Mouse (Mus musculus) layer of hippocampus, adult 9-10 months (tissue): Measurements from ENCODE around the gene Lrp3.

Source experiments
- DNase-seq: peaks from one replicate; pipeline ENCODE4 v3.0.0; 2022; ENCODE audit warnings: low spot score

Lrp3 gene

DNA sequence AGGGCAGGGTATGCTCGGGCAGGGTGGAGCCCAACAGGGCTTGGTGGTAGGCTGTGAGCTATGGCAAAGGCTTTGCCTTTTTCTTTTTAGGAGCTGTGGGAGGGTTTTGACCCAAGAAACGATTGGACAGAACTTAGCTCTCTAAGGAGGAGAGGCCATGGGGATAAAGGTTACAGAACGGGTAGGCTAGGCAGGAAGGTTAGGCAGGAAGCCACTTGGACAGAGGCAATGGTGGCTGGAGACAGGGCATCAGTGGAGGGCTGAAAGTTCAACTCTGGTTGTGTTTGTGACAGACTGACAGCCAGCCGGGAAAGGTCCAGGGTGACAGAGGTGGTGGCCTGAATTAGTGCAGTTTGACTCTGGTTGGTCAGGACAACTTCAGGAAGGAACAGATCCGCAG, 25.6 kb downstream of the Lrp3 start:
- DNase-seq: no peak

DNA sequence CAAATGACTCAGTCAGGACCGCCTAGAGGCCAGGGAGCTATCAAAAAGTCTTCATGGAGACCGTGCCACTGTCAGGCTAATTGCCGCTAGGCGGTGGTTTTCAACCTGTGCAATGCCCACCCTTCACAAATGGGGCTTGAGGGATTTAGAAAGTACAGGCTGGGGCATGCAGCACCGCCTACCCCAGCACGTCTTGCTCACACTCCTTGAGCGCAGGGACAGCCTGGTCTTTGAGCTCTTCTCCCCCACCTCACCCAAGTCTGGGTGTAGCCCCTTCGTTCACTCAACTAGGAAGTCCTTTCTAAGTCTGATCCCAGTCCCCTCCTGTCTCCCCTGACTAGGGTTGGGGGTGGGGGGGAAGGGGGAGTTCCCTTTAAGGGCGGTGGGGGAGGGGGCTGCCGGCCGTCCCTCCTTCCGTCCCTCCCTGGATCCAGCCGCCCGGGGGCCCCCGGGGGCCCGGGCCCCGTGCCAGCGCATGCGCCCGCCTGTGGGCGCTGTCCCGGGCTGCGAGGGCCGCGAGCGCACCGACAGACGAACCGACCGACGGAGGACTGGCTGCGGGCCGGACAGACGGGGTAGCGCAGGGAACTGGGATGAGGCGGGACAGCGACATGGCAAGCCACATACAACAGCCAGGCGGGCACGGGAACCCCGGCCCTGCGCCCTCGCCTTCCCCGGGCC, 29.3 kb downstream of the Lrp3 start, which contains the start of gene Slc7a10:
Slc7a10 (plus strand) TSS at position 497 of the 681 bp plus-strand sequence.
- no peak for DNase-seq

DNA sequence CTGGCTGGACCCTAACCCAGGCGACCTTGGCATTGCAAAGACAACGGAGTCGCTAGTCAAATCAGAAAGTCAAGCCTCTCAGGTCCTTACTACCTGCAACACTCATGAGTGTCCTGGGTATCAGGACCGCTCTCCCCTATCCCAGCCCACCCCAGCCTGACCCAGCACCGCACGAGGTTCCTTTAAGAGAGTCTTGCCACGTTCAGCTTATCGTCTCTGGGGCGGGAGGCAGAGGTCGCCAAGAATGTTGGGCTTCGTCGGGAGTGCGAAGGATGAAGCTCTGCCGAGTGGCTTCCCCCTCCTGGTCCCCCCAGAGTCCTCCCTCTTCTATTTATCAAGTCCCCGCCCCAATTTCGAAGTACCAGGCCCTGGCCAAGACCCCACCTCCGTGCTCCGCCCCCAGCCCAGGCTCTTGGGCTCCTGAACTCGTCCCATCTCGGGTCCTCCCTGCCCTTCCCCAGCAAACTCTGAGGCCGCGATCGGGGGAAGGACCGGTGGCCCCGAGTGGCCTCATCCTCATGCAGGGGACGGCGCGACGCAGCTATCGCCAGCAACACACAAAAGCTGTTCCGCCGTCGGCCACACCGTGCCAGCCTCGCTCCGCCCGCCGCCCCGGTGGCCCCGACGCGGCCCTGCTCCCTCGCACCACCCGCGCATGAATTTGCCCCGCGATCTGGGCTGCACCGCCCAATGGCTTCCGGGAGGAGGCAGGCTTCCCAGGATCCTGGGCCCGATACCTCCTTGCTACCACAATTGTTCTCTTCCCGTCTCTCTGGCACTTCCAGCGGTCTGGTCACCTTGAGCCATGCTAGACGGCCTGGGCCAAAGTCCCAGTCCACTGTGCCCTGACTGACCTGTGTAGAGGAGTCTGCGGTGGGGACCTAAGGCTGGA, 30.2 kb downstream of the Lrp3 start:
- DNase-seq: no peak

DNA sequence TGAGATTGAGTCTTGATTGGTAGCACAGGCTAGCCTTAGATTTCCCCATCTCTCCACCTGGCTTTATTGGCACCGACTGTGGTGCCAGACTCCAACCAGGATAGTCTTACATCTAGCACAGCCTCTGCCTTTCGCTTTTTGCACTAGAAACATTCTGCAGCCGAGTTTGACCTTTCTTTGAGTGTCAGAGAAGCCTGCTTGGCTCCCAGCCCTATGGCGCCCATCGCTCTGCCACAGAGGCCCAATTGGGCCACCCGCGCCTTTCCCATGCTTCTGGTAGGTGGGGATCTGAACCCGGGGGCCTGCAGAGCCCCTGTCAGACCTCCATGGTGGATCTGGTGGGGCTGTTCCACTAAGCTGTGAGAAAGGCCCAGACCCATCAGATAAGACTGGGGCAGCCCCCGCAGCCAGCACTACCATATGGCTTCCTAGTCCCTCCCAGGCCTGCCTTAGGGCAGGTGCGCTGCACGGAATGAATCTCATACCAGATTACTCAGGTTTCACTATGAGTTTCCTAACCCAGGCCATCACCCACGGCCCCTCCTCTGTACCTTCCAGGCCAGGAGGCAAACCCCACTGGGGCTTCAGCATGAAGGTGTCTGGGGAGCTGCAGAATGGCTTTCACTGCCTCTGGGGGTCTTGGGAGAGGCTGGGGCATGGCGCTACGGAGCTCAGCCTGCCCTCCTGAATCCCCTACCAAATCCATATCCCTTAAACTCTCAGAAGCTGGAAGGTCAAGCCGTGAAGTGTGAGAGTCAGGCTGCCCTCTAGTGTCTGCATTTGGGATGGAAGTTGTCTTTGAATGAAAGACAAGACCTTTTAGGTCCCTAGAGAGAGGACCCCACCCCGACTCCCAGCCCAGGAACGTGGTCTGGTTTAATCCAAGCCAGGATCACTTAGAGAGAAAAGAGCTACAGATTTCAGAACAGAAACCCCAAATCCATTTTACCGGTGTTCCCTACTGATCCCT, 38.6 kb downstream of the Lrp3 start:
- no peak for DNase-seq

DNA sequence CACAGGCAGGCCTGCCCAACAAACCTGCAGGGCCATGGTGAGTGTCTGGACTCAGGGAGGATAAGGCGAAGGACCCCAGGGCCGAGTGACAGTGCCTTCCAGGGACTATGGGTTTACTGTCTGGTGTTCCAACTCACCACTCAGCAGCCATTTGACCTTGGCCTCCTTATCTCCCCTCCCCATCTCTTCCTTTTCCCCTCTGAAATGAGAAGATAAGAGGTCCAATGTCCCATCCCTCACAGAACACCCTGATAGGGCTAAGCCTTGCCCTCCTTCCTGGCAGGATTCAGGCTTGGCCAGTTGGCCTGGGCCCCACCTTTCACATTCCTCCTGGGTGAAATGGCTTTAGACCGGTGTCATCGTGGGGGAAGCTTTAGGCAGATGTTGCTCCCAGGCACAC, 39.8 kb downstream of the Lrp3 start:
- no peak for DNase-seq

DNA sequence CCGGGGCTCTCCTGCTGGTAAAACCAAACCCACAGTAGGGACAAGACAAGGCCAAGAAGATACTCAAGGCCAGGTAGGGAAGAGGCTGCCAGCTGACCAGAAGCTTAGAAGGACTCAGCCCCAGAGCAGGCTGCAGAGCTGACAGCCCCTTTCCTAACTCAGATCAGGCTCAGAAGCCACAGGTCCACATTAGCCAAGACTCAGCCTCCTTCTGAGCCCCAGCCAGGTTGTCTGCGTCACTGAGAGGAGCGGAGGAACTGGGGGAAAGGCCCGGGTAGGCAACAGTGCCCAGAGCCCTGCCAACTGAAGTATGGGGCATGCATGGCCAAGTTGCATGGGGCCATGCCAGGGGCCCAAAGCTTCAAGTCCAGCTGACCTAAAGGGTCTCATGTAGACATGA, 42.8 kb downstream of the Lrp3 start:
- DNase-seq: no peak

DNA sequence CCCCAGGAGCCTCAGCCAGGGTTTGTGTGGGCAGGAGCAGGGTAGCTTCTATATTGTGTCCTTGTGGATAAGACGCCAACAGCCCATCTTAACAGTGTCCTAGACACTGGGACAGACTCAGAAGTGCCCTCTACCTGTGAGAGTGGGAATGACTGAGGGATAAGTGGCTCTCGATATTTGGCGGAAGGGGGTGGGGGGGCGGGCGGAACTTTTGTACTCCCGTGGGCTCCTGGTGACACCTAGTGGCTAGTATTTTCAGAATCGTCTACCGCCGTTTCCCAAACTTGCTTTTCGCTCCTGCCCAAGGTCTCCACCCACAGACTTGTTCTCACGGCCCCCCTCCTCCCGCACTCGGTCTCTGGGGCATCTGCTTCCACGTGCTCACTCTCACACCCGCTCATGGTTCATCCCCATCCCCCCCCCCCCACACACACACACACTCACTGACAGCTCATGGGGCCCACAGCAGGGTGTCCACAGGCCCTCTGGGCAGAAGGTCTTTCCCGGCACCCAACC, 43.4 kb downstream of the Lrp3 start:
- peak; percentile 78 for DNase-seq

DNA sequence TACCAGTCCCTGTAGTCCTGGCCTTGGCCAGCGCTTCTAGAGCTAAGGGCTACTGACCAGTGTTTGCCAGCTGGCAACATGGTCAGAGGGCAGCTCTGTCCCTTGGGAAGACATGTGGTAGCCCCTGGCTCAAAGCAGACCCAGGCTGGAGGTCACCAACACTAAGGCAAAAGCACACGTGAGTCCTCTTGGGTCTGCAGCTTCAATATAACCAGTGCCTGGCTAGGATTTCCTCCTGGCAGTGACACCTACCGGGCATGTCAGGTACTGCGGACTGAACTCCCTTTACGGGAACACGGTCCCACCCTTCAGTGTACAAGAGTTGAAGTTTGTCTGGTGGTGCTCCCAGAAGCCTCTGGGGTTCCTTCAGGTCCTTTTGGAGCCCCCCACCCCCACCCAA, 46.0 kb downstream of the Lrp3 start:
- peak; percentile 91 for DNase-seq

DNA sequence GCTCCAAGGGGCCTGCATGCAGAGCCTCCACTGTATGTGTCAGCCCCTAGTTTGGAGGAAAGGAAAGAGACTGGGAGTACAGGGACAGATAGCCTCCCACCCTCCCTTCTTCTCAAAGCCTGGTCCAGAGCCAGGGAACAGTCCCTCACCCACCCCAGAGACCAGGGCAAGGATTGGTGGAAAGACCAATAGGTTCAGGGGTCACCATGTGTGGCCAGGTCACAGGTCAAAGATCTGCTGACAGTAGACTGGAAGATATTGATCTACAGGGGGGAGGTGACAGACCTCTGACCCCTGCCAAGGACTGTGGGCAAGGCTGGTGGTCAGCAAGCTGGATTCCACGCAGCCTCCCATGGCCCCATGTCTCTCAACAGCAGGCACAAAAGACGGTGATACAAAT, 47.4 kb downstream of the Lrp3 start:
- DNase-seq: no peak

DNA sequence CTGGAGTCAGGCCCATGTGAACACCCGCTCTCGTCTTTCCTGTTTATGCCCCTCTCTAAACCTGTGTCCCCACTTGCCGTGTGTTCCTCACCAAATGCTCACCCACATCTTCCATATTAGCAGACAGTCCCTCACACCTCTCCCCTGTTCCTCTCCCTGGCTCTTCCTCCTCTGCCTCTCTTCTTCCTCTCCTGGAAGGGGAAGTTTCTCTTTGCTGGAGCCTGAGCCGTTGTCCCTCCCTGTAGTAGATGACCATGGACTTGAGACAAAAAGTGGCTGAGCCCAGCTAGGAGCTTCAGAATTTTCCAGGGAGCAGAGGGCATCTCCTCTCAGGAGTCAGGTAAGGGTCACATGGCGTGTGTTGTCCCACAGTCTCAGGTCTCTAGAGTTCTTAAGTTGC, 48.3 kb downstream of the Lrp3 start:
- DNase-seq: no peak

DNA sequence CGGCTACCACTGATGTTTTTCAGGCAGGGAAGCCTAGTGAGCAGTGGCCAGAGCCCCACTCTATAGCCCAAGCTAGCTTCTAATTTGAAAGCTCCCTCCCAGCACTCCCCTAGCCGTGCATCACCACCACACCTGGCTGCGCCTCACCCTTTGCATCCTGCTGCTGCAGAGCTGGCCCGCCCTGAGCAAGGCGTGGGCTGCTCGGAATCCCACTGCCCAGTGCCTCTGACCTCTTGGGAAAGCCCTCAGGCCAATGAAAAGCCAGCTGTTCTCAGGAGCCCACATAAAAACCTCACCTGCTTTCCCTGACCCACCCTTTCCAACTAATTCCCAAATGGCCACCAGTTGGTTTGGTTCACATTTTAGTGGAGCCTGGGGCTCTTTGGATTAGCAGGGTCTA, 51.2 kb downstream of the Lrp3 start:
- DNase-seq: no peak

DNA sequence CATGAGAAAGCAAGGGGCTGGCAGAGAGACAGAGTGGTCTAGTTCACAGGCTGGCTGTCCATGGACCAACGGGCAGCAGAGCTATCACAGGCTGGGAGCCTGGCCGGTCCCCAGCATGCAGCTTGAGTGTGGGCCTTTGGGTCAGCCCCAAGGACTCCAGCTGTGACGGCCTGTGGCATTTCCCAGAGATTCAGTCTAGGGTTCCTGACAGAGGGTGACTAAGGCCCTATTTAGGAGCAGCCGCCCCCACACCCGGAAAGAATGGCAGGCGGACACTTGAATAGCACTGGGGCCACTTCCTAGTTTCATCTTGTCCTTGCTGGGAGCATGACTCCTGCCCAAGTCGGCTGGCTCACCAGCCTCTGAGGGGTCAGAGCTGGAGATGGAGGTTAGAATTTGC, 51.7 kb downstream of the Lrp3 start:
- peak; percentile 37 for DNase-seq

DNA sequence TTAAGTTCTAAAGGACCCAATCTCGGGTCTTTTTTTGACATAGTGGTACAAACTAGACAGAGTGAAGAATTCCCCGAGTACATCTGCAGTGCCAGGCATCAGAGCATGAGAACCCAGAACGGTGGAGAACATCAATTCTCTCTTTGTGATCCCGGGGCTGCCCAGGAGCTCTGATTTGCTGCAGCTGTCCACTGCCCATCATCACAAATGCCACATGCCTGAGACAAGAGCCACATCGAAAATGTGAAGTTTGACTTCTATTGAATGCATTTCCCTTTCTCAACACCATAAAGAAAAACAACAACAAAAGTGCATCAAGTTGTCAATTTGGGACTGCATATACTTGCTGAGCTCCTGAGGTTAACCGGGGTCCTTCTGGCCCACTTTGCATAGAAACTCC, 52.9 kb downstream of the Lrp3 start:
- no peak for DNase-seq

DNA sequence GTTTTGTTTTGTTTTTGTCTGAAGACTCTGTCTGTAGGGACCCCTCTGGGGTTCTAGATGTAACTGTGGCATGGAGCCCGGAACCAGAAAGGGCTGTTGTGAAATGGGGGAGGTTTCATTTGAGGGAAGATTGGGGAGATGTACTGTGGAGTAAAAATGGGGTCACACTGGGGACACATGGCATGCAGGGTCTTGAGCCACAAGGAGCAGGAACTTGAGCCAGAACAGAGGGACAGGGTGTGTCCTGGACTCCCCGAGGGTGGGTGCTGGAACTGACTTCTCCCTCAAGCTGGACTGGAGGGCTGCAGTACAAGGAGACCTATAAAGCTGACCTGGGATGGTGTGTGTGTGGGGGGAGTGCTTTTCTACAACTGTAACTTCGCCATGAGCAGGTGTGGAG, 57.8 kb downstream of the Lrp3 start:
- no peak for DNase-seq

DNA sequence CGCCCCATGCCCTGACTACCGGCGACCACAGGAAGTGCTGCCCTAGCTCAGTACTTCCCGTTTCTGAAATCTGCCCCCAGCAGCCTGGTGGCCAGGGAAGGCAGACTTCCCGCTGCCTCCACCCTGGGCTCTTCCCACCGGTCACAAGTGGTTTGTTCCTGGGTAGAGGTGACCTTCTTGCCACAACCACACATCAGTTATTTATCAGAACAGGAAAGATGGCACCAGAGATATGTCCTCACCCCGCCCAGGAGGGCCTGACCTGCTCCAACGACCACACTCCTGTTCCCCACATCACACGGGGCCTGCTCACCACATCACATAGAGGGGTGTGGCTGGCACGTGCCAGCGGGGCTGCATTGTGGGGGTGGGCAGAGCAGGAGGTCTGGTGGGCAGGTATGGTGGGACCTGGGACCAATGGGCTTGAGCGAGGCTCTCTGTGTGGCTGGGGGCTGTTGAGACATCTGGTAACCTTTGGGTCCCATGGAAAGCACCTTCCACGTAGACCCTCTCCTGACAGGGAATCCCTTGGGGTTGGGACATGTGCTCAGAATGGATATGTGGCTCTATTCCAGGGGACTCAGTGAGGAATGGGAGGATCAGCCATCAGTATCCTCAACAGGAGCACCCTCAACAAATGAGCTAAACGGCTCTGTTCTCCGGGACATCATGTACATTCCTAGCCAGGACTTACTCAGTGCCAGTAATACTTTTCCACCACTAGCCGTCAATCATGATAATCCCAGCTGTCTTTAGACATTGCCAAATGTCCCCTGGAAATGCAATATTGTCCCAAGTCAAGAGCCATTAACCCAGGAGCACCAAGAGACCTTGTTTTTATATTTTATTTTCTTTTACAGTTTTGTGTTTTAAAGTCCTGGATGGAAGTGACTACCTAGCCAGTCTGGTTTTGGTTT, 58.5 kb downstream of the Lrp3 start:
- DNase-seq: no peak

DNA sequence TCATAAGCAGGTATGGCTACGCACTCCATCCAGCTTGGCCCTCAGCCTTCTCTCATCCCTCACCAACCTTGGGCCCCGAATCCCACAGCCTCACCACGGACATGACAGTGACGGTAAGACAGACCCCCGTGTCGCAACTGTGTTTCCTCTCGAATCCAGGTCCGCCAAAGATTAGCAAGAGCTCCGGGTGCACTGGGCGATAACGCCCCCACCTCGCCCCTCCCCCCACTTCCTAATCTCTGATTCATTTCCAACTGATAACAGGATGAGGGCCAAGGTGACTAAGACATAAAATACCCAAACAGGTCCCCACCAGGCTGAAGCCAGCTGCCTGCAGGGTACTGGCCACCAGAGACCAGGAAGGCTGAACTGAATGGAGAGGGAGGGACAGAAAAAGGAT, 60.8 kb downstream of the Lrp3 start:
- DNase-seq: no peak

DNA sequence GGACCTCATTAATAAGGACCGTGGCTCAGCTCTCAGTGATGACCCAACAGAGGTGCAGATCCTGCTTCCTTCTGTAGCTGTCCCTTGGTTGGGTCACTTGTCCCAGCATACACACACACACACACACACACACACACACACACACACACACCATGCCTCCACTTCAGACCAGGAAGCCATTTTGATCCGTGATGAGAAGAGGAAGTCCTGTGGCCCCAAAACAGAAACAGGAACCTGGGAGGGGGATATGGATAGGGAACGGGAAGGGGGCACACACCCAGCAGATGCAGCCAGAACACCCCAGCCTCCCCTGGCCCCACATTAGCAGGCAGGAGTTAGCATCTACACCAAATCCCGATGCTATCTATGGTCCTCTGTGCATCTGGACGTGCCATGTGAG, 64.4 kb downstream of the Lrp3 start:
- no peak for DNase-seq
